Mouse (Mus musculus) forebrain, postnatal 0 days (tissue): ENCODE measurements at regions not wholly inside any gene's neighbourhood (a gene's known extent, or its start where the extent isn't known, plus 50 kb on each side); places are given as distances from the start of the nearest gene placed in this dataset.

ENCODE experiments used
- ATAC-seq: fragments of 200-750 bp; cut with Nextera tagmentation; 2 replicates; pipeline ENCODE4 v1.8.0; 2017; ENCODE audit warnings: mild to moderate bottlenecking, moderate library complexity
- DNase-seq: peaks from one replicate; pipeline ENCODE4 v3.0.0-alpha.2; 2015
- H3K27ac ChIP-seq: fragments of 300-500 bp; sonication (generic); 2 replicates; pipeline ENCODE4 v1.5.1; 2014; ENCODE audit warnings: low read depth, mild to moderate bottlenecking, antibody characterized with exemption, low read length, moderate library complexity, mixed read lengths
- H3K27me3 ChIP-seq: fragments of 300-500 bp; sonication (generic); 2 replicates; pipeline ENCODE4 v1.6.1; 2014; ENCODE audit warnings: mild to moderate bottlenecking, low read length, mixed read lengths; ENCODE audit not compliant: insufficient read depth
- H3K36me3 ChIP-seq: fragments of 300-500 bp; sonication (generic); 2 replicates; pipeline ENCODE4 v1.6.1; 2014; ENCODE audit warnings: mild to moderate bottlenecking, moderate library complexity; ENCODE audit not compliant: insufficient read depth
- H3K4me1 ChIP-seq: fragments of 300-500 bp; sonication (generic); 2 replicates; pipeline ENCODE4 v1.6.1; 2014; ENCODE audit warnings: antibody characterized with exemption; ENCODE audit not compliant: insufficient read depth
- H3K4me2 ChIP-seq: fragments of 300-500 bp; sonication (generic); 2 replicates; pipeline ENCODE4 v1.6.1; 2014; ENCODE audit warnings: low read depth, mild to moderate bottlenecking, moderate library complexity
- H3K4me3 ChIP-seq: fragments of 300-500 bp; sonication (generic); 2 replicates; pipeline ENCODE4 v1.5.1; 2014; ENCODE audit warnings: low read depth, low read length, mixed read lengths
- H3K9ac ChIP-seq: fragments of 300-500 bp; sonication (generic); 2 replicates; pipeline ENCODE4 v1.6.1; 2014; ENCODE audit warnings: mild to moderate bottlenecking
- H3K9me3 ChIP-seq: fragments of 300-500 bp; sonication (generic); 2 replicates; pipeline ENCODE4 v1.6.1; 2016; ENCODE audit warnings: low read length
- CTCF ChIP-seq: sonication (generic); IDR thresholded peaks from 2 replicates; pipeline ENCODE4 v1.5.1; 2016; ENCODE audit warnings: antibody characterized with exemption, control low read depth, low read depth
- WGBS: fragments of 180-500 bp; shearing (Covaris S2); extraction: QIAGEN DNeasy Blood & Tissue Kit; methylation state at CpG from one replicate; pipeline ENCODE4 v1.1.7; 2014; 5-methylcytosine and 5-hydroxymethylcytosine counted together

- Histone ChIP-seq H3K4me2 (no peak overlapping the region), H3K36me3 (no peaks in the 10 kb centered on the region), H3K27me3 (no peaks in the 10 kb centered on the region), H3K9ac (no peak overlapping the region), H3K4me1 (no peaks in the 10 kb centered on the region), H3K9me3 (no peaks in the 10 kb centered on the region), H3K27ac (no peak overlapping the region), H3K4me3 (no peak overlapping the region)
- ATAC-seq (no peak), DNase-seq (no peak)
- WGBS, result 51% methylated on average over 2 of the region's 2 CpGs
- TF ChIP-seq CTCF, result no peak
These were observed 96.4 kb downstream of the Icos start for GRCm38 (mm10) chr1:61074127-61074526.

GRCm38 (mm10) chr1:61075335-61075734, 97.6 kb downstream of the Icos start:
- 94% methylated on average over 1 of the region's 1 CpGs for WGBS
- no peaks in the 10 kb centered on the region for H3K27me3 ChIP-seq
- H3K4me3 ChIP-seq, result no peak overlapping the region
- H3K4me2 ChIP-seq, result no peak overlapping the region
- H3K27ac ChIP-seq, result no peak overlapping the region
- TF ChIP-seq CTCF, result no peak
- no peak for DNase-seq
- H3K9ac ChIP-seq, result no peak overlapping the region
- H3K9me3 ChIP-seq, result no peaks in the 10 kb centered on the region
- ATAC-seq, result no peak
- H3K4me1 ChIP-seq, result no peaks in the 10 kb centered on the region
- no peaks in the 10 kb centered on the region for H3K36me3 ChIP-seq

- no peak for DNase-seq
- no peaks in the 10 kb centered on the region for H3K27me3 ChIP-seq
- no peak overlapping the region for H3K4me3 ChIP-seq
- H3K36me3 ChIP-seq, result no peaks in the 10 kb centered on the region
- H3K4me1 ChIP-seq, result no peaks in the 10 kb centered on the region
- H3K9ac ChIP-seq, result no peak overlapping the region
- no peaks in the 10 kb centered on the region for H3K9me3 ChIP-seq
- no peak for TF ChIP-seq CTCF
- no peak overlapping the region for H3K27ac ChIP-seq
- no peak overlapping the region for H3K4me2 ChIP-seq
- ATAC-seq, result no peak
These were observed 107.0 kb downstream of the Icos start for GRCm38 (mm10) chr1:61084732-61085131.

- Histone ChIP-seq H3K27me3 (no peaks in the 10 kb centered on the region), H3K27ac (no peak overlapping the region), H3K36me3 (no peaks in the 10 kb centered on the region), H3K9me3 (no peaks in the 10 kb centered on the region), H3K4me3 (no peak overlapping the region), H3K9ac (no peak overlapping the region), H3K4me1 (no peaks in the 10 kb centered on the region), H3K4me2 (no peak overlapping the region)
- WGBS, result 87% methylated on average over 5 of the region's 5 CpGs
- no peak for TF ChIP-seq CTCF
- ATAC-seq, result no peak
- DNase-seq, result no peak
These were observed 109.1 kb downstream of the Icos start for GRCm38 (mm10) chr1:61086811-61087210.

- no peak for TF ChIP-seq CTCF
- no peak overlapping the region for H3K27ac ChIP-seq
- no peak overlapping the region for H3K4me3 ChIP-seq
- no peaks in the 10 kb centered on the region for H3K4me1 ChIP-seq
- no peaks in the 10 kb centered on the region for H3K9me3 ChIP-seq
- H3K36me3 ChIP-seq, result no peaks in the 10 kb centered on the region
- ATAC-seq, result no peak
- DNase-seq, result no peak
- H3K4me2 ChIP-seq, result no peak overlapping the region
- 19% methylated on average over 1 of the region's 1 CpGs for WGBS
- H3K27me3 ChIP-seq, result no peaks in the 10 kb centered on the region
- H3K9ac ChIP-seq, result no peak overlapping the region
These were observed 113.1 kb downstream of the Icos start for GRCm38 (mm10) chr1:61090801-61091200.

GRCm38 (mm10) chr1:61095481-61096165, 117.9 kb downstream of the Icos start:
- no peaks in the 10 kb centered on the region for H3K9me3 ChIP-seq
- H3K27me3 ChIP-seq, result no peaks in the 10 kb centered on the region
- no peak for ATAC-seq
- DNase-seq, result no peak
- no peak overlapping the region for H3K9ac ChIP-seq
- H3K4me2 ChIP-seq, result no peak overlapping the region
- no peak overlapping the region for H3K4me3 ChIP-seq
- H3K27ac ChIP-seq, result no peak overlapping the region
- no peaks in the 10 kb centered on the region for H3K36me3 ChIP-seq
- no peak for TF ChIP-seq CTCF
- no peaks in the 10 kb centered on the region for H3K4me1 ChIP-seq

- 66% methylated on average over 5 of the region's 5 CpGs for WGBS
These were observed 121.6 kb downstream of the Icos start for GRCm38 (mm10) chr1:61099341-61099740.

More at GRCm38 (mm10) chr1:61099341-61099740, 121.6 kb downstream of the Icos start:
- ATAC-seq (no peak), DNase-seq (no peak)
- no peak overlapping the region for H3K27ac ChIP-seq
- no peaks in the 10 kb centered on the region for H3K4me1 ChIP-seq
- H3K9me3 ChIP-seq, result no peaks in the 10 kb centered on the region
- TF ChIP-seq CTCF, result no peak
- no peak overlapping the region for H3K4me3 ChIP-seq
- no peak overlapping the region for H3K4me2 ChIP-seq
- H3K27me3 ChIP-seq, result no peaks in the 10 kb centered on the region
- no peaks in the 10 kb centered on the region for H3K36me3 ChIP-seq
- H3K9ac ChIP-seq, result no peak overlapping the region
